Mouse (Mus musculus) MEL (cell line): ENCODE measurements around the gene App. TPM values are rescaled to one million over a fixed set of nuclear protein-coding genes. Genes with fewer than 3 reads are reported as not detected.

Experiments
- DNase-seq: peaks from one replicate; pipeline ENCODE4 v3.0.0; 2011; ENCODE audit warnings: low read depth, low spot score
- H3K27ac ChIP-seq: 2 replicates; pipeline ENCODE4 v1.5.1; 2012; ENCODE audit warnings: low read depth, mild to moderate bottlenecking, control low read depth, low read length, moderate library complexity; ENCODE audit not compliant: control insufficient read depth
- H3K27me3 ChIP-seq, 2 experiments: fragments of 150-350 bp in 1 of 2; sonication (generic) in 1 of 2; 2 replicates each; pipeline ENCODE4 v1.6.1; 2012; ENCODE audit warnings: low read length in 2 of 2, mild to moderate bottlenecking in 2 of 2, improper control_type of control experiment in 1 of 2, moderate library complexity in 1 of 2; ENCODE audit not compliant: insufficient read depth in 2 of 2, control insufficient read depth in 1 of 2
- H3K36me3 ChIP-seq, 2 experiments: 2 replicates each; pipeline ENCODE4 v1.6.1; 2012 to 2014; ENCODE audit warnings: low read length in 2 of 2, improper control_type of control experiment in 1 of 2, inconsistent platforms in 1 of 2, mild to moderate bottlenecking in 1 of 2; ENCODE audit not compliant: insufficient read depth in 2 of 2, control insufficient read depth in 1 of 2
- H3K4me1 ChIP-seq, 2 experiments: fragments of 150-350 bp in 1 of 2; sonication (generic) in 1 of 2; 2 replicates each; pipeline ENCODE4 v1.6.1; 2012; ENCODE audit warnings: low read length in 2 of 2, improper control_type of control experiment in 1 of 2, mild to moderate bottlenecking in 1 of 2; ENCODE audit not compliant: insufficient read depth in 2 of 2, control insufficient read depth in 1 of 2
- H3K4me3 ChIP-seq, 2 experiments: fragments of 150-350 bp in 1 of 2; sonication (generic) in 1 of 2; 2 replicates each; pipeline ENCODE4 v1.5.1; 2012; ENCODE audit warnings: low read depth in 2 of 2, low read length in 2 of 2, mild to moderate bottlenecking in 2 of 2, moderate library complexity in 2 of 2, control low read depth in 1 of 2, improper control_type of control experiment in 1 of 2; ENCODE audit not compliant: control insufficient read depth in 1 of 2, insufficient read depth in 1 of 2
- H3K79me2 ChIP-seq: 2 replicates; pipeline ENCODE4 v1.6.1; 2012; ENCODE audit warnings: mild to moderate bottlenecking, low read length, moderate library complexity; ENCODE audit not compliant: control insufficient read depth, poor library complexity, insufficient read depth
- H3K9ac ChIP-seq: 2 replicates; pipeline ENCODE4 v1.6.1; 2012; ENCODE audit warnings: low read depth, mild to moderate bottlenecking, control low read depth, low read length, moderate library complexity; ENCODE audit not compliant: control insufficient read depth, poor library complexity, severe bottlenecking
- H3K9me3 ChIP-seq: fragments of 150-350 bp; sonication (generic); replicated peaks from 2 replicates; pipeline ENCODE4 v1.6.1; 2012; ENCODE audit warnings: mild to moderate bottlenecking, low read length, improper control_type of control experiment, moderate library complexity; ENCODE audit not compliant: insufficient read depth
- BHLHE40 ChIP-seq: IDR thresholded peaks from 2 replicates; pipeline ENCODE4 v1.6.1; 2012; ENCODE audit warnings: low read depth, mild to moderate bottlenecking, inconsistent platforms, low read length, improper control_type of control experiment, borderline replicate concordance
- CHD2 ChIP-seq: IDR thresholded peaks from 2 replicates; pipeline ENCODE4 v1.6.1; 2011; ENCODE audit warnings: low read length, improper control_type of control experiment
- CTCF ChIP-seq, 3 experiments: IDR thresholded peaks in 2 of 3; conservative IDR thresholded peaks in 1 of 3; 2 replicates each; pipeline ENCODE4 v1.5.1; 2011 to 2012; ENCODE audit warnings: low read length in 3 of 3, low read depth in 2 of 3, mild to moderate bottlenecking in 2 of 3, improper control_type of control experiment in 1 of 3, inconsistent platforms in 1 of 3, mixed read lengths in 1 of 3, moderate library complexity in 1 of 3; ENCODE audit not compliant: control insufficient read depth in 1 of 3, insufficient read depth in 1 of 3, poor library complexity in 1 of 3, severe bottlenecking in 1 of 3
- ELF1 ChIP-seq: IDR thresholded peaks from 2 replicates; pipeline ENCODE4 v1.6.1; 2014; ENCODE audit warnings: low read depth, mild to moderate bottlenecking, inconsistent platforms, low read length, improper control_type of control experiment, moderate library complexity
- MAX ChIP-seq: IDR thresholded peaks from 2 replicates; pipeline ENCODE4 v1.6.1; 2011; ENCODE audit warnings: low read length, improper control_type of control experiment
- MAZ ChIP-seq: IDR thresholded peaks from 2 replicates; pipeline ENCODE4 v1.6.1; 2012; ENCODE audit warnings: low read depth, mild to moderate bottlenecking, inconsistent platforms, low read length, improper control_type of control experiment
- MEF2A ChIP-seq: IDR thresholded peaks from 2 replicates; pipeline ENCODE4 v1.6.1; 2014; ENCODE audit warnings: low read depth, mild to moderate bottlenecking, inconsistent platforms, low read length, improper control_type of control experiment; ENCODE audit not compliant: poor library complexity, insufficient replicate concordance, severe bottlenecking; ENCODE audit errors: extremely low read depth
- POLR2AphosphoS5 ChIP-seq: IDR thresholded peaks from 2 replicates; pipeline ENCODE4 v1.6.1; 2012; ENCODE audit warnings: low read depth, borderline replicate concordance, mild to moderate bottlenecking, inconsistent platforms, low read length, moderate library complexity, mixed read lengths
- TAL1 ChIP-seq: IDR thresholded peaks from 2 replicates; pipeline ENCODE4 v1.6.1; 2012; ENCODE audit warnings: mild to moderate bottlenecking, inconsistent platforms, low read length, moderate library complexity, mixed read lengths
- TCF12 ChIP-seq: IDR thresholded peaks from 2 replicates; pipeline ENCODE4 v1.6.1; 2014; ENCODE audit warnings: low read depth, mild to moderate bottlenecking, inconsistent platforms, low read length, improper control_type of control experiment, moderate library complexity
- UBTF ChIP-seq: IDR thresholded peaks from 2 replicates; pipeline ENCODE4 v1.6.1; 2012; ENCODE audit warnings: low read depth, mild to moderate bottlenecking, inconsistent platforms, low read length, improper control_type of control experiment, moderate library complexity, borderline replicate concordance; ENCODE audit not compliant: insufficient read depth
- USF1 ChIP-seq: IDR thresholded peaks from 2 replicates; pipeline ENCODE4 v1.6.1; 2014; ENCODE audit warnings: low read depth, mild to moderate bottlenecking, inconsistent platforms, low read length, improper control_type of control experiment, moderate library complexity
- ZC3H11A ChIP-seq: IDR thresholded peaks from 2 replicates; pipeline ENCODE4 v1.6.1; 2012; ENCODE audit warnings: low read depth, mild to moderate bottlenecking, inconsistent platforms, low read length, improper control_type of control experiment
- ZMIZ1 ChIP-seq: IDR thresholded peaks from 2 replicates; pipeline ENCODE4 v1.6.1; 2012; ENCODE audit warnings: low read depth, mild to moderate bottlenecking, inconsistent platforms, low read length, improper control_type of control experiment, moderate library complexity
- ZNF384 ChIP-seq: IDR thresholded peaks from 2 replicates; pipeline ENCODE4 v1.6.1; 2012; ENCODE audit warnings: low read depth, mild to moderate bottlenecking, inconsistent platforms, low read length, improper control_type of control experiment
- polyA plus RNA-seq, 2 experiments: library from polyadenylated mRNA; stranded (reverse) in 1 of 2; unstranded in 1 of 2; fragments of >175 nt in 1 of 2; fragments of >200 nt in 1 of 2; gene quantifications; 2 replicates each; pipeline versions ENCODE4 v1.2.1 to v1.2.4; 2012; ENCODE audit warnings: low replicate concordance in 2 of 2, low read depth in 1 of 2; ENCODE audit not compliant: insufficient read length in 2 of 2, insufficient read depth in 1 of 2, missing spikeins in 1 of 2
- total RNA-seq: library from RNA; depleted of rRNA; stranded (reverse); fragments of 300-350 nt; gene quantifications from 2 replicates; pipeline ENCODE4 v1.2.3, GENCODE M21; 2012

Gene App
- total and polyA plus RNA-seq, 3 experiments: not detected

- Histone ChIP-seq H3K27me3 (no peaks in the 10 kb centered on the region), H3K79me2 (no peaks in the 10 kb centered on the region), H3K4me3 (no peak overlapping the region), H3K4me1 (no peaks in the 10 kb centered on the region), H3K9me3 (no peaks in the 10 kb centered on the region), H3K36me3 (no peaks in the 10 kb centered on the region), H3K9ac (no peak overlapping the region), H3K27ac (no peak overlapping the region)
- TF ChIP-seq POLR2AphosphoS5 (no peak), CTCF (IDR thresholded peaks at IDR 0.05 in 2 of 3, conservative IDR thresholded peaks at IDR 0.05 in 1 of 3; ENCODE audit: control insufficient read depth in 1 of 3, insufficient read depth in 1 of 3, low read depth in 2 of 3, low read length in 3 of 3, poor library complexity in 1 of 3, severe bottlenecking in 1 of 3) (no peak), ZMIZ1 (no peak), TAL1 (no peak), MEF2A (no peak), ZC3H11A (no peak), UBTF (no peak), BHLHE40 (no peak)
- DNase-seq: no peak
Measured at GRCm38 (mm10) chr16:85062732-85063131, 110.8 kb downstream of the App start.

- H3K27ac ChIP-seq: no peak overlapping the region
- no peak for TF ChIP-seq ELF1
- no peak for TF ChIP-seq CHD2
- TF ChIP-seq USF1: no peak
- TF ChIP-seq ZC3H11A: no peak
- no peak for TF ChIP-seq TCF12
- no peak for TF ChIP-seq MAZ
- no peak for TF ChIP-seq UBTF
- no peak for TF ChIP-seq CTCF (IDR thresholded peaks at IDR 0.05 in 2 of 3, conservative IDR thresholded peaks at IDR 0.05 in 1 of 3; ENCODE audit: control insufficient read depth in 1 of 3, insufficient read depth in 1 of 3, low read depth in 2 of 3, low read length in 3 of 3, poor library complexity in 1 of 3, severe bottlenecking in 1 of 3)
- TF ChIP-seq MAX: no peak
- TF ChIP-seq ZNF384: no peak
- no peak for TF ChIP-seq ZMIZ1
Measured at GRCm38 (mm10) chr16:85061725-85062124, 111.8 kb downstream of the App start.

More at GRCm38 (mm10) chr16:85061725-85062124, 111.8 kb downstream of the App start:
- Histone ChIP-seq H3K79me2 (no peaks in the 10 kb centered on the region), H3K36me3 (no peaks in the 10 kb centered on the region), H3K4me1 (no peaks in the 10 kb centered on the region), H3K27me3 (no peaks in the 10 kb centered on the region), H3K4me3 (no peak overlapping the region), H3K9ac (no peak overlapping the region), H3K9me3 (no peaks in the 10 kb centered on the region)
- DNase-seq: no peak
